Mouse (Mus musculus) neural tube, postnatal 0 days (tissue): Measurements from ENCODE around the gene Xpo1. TPM values are rescaled to one million over a fixed set of nuclear protein-coding genes. Genes with fewer than 3 reads are reported as not detected.

Source experiments
- polyA plus RNA-seq: library from polyadenylated mRNA; unstranded; fragments of >200 nt; fragmentation: Nextera tagmentation; extraction: Ambion mirVana; gene quantifications from 2 replicates; pipeline ENCODE4 v1.2.1, GENCODE M21; 2015

The Xpo1 gene
- polyA plus RNA-seq, result 29.2 and 31.7 TPM in 2 replicates

DNA sequence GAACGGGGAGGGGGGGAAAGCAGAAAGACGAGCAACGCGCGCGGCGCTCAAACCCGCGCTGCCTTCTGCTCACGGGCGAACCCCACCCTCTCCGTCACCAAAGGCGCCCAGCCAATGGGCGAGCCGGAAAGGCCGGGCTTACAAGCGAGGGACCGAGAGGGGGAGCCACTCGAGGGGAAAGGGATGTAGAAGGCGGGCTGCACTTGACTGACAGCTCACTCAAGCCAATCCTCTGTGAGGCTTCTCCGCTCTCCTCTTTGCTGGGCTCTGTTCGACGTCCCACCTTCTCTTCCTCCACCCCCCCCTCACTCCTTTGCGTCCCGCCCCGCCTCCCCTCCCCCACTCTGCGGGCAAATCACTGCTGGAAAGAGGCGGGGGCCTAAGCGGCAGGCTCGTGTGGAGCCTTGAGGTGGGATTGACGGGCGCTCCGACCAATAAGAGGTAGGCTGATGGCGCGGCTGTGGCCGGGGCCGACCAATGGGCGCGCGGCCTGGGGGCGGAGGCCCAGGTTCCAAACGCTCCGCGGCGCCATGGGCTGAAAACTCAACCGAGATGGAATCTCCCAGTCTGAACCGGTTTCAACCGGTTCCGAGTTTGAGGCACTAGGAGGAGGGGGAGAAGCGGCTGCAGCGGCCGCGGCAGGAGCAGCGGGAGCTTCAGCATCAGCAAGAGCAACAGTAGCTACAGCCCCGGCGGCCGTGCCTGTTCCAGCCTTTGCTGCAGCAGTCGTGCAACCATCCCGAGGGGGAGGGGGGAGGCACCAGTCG, at the start of gene Xpo1:
Xpo1 (plus strand) TSS at position 615 of the 767 bp plus-strand sequence.

DNA sequence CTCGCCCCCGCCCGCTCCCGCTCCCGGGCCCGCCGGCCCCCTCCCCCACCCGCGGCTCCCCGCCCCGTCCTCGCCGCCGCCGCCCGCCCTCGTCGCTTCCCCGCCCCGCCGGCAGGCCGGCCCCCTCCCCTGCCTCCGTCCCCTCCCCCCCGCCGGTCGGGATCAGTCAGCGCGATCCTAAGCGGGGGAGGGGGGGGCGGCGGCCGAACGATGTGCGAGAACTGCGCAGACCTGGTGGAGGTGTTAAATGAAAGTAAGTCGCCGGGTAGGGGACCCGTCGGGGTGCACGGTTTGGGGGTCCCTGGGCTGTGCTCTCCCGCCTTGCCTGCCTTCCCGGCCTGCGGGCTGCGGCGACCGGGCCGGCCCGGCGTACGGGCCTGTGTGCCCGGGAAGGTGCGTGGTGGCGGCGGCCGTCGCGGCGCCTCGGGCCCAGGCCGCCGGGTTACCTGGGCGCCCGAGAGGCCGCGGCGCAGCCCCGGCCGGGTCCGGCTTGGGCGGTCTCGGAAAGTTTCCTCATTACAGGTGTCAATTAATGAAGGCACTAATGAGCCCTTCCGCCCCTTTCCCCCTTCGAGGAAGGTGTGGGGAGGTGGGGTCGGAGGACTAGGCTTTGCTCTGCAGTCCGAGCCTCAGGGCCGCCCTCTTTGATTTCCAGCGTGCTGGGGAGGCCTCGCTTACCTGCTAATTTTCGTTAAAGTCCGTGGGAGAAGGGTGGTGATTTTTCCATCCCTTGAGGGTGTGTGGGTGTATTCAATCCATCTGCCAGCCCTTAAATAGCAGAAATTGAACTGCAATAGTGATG, 51.1 kb downstream of the Xpo1 start, which contains the start of gene Usp34:
Usp34 (plus strand) TSS at position 132 of the 802 bp plus-strand sequence.

Other genes starting within 250 kb of the Xpo1 start
- gene Fam161a, start 248.5 kb upstream of the Xpo1 start, polyA plus RNA-seq, result 5.0 and 5.3 TPM in 2 replicates
- 28.3 and 31.1 TPM in 2 replicates for gene Usp34, start 50.9 kb downstream of the Xpo1 start, polyA plus RNA-seq
- 49.5 and 52.8 TPM in 2 replicates for gene Ahsa2, start 242.0 kb downstream of the Xpo1 start, polyA plus RNA-seq